Mouse (Mus musculus): ENCODE results near the gene Zfhx3. TPM values are rescaled to one million over a fixed set of nuclear protein-coding genes. Genes with fewer than 3 reads are reported as not detected.

Gene Zfhx3
- 0.28 TPM for polyA plus RNA-seq (2017; shearing (Covaris generic))

GRCm38 (mm10) chr8:107941922-107942694 lies at the start of gene Zfhx3:
Gene Zfhx3 (plus strand): TSS chr8:107942644.

All from activated CD4-positive, CD25-positive, alpha-beta regulatory T cell, adult 9 weeks (primary cell).